Mouse (Mus musculus) liver, embryonic 16.5 days (tissue): ENCODE measurements around the gene Mlh3. TPM values are rescaled to one million over a fixed set of nuclear protein-coding genes. Genes with fewer than 3 reads are reported as not detected.

Source experiments
- ATAC-seq: fragments of 200-750 bp; cut with Nextera tagmentation; 2 replicates; pipeline ENCODE4 v1.8.0; 2017; ENCODE audit warnings: low read depth, mild to moderate bottlenecking, moderate number of reproducible peaks, moderate library complexity
- H3K27ac ChIP-seq: fragments of 300-500 bp; sonication (generic); 2 replicates; pipeline ENCODE4 v1.5.1; 2014; ENCODE audit warnings: mild to moderate bottlenecking, low read length
- H3K27me3 ChIP-seq: fragments of 300-500 bp; sonication (generic); 2 replicates; pipeline ENCODE4 v1.6.1; 2014; ENCODE audit warnings: low read depth, low read length, mixed read lengths; ENCODE audit not compliant: control insufficient read depth, insufficient read depth
- H3K36me3 ChIP-seq: fragments of 300-500 bp; sonication (generic); 2 replicates; pipeline ENCODE4 v1.6.1; 2014; ENCODE audit warnings: mild to moderate bottlenecking; ENCODE audit not compliant: control insufficient read depth, insufficient read depth
- H3K4me1 ChIP-seq: fragments of 300-500 bp; sonication (generic); 2 replicates; pipeline ENCODE4 v1.6.1; 2014; ENCODE audit warnings: low read depth, low read length, mixed read lengths; ENCODE audit not compliant: control insufficient read depth
- H3K4me2 ChIP-seq: fragments of 300-500 bp; sonication (generic); 2 replicates; pipeline ENCODE4 v1.6.1; 2014; ENCODE audit warnings: low read depth, low read length, mixed read lengths
- H3K4me3 ChIP-seq: fragments of 300-500 bp; sonication (generic); 2 replicates; pipeline ENCODE4 v1.5.1; 2014; ENCODE audit warnings: low read depth, mild to moderate bottlenecking, low read length
- H3K9ac ChIP-seq: fragments of 300-500 bp; sonication (generic); 2 replicates; pipeline ENCODE4 v1.6.1; 2014; ENCODE audit warnings: low read depth, low read length
- H3K9me3 ChIP-seq: fragments of 300-500 bp; sonication (generic); replicated peaks from 2 replicates; pipeline ENCODE4 v1.6.1; 2016; ENCODE audit warnings: low read length; ENCODE audit not compliant: control insufficient read depth
- WGBS: fragments of 180-500 bp; shearing (Covaris S2); extraction: QIAGEN DNeasy Blood & Tissue Kit; methylation state at CpG from one replicate; pipeline ENCODE4 v1.1.7; 2014; ENCODE audit not compliant: insufficient replicate concordance; 5-methylcytosine and 5-hydroxymethylcytosine counted together
- polyA plus RNA-seq: library from polyadenylated mRNA; unstranded; fragments of >200 nt; fragmentation: Nextera tagmentation; extraction: Ambion mirVana; gene quantifications from 2 replicates; pipeline ENCODE4 v1.2.1, GENCODE M21; 2015

Mlh3 gene
- polyA plus RNA-seq, 1 experiment from 2014 or later, result 2.3 TPM

- Histone ChIP-seq H3K27me3 (no peaks in the 10 kb centered on the region), H3K4me3 (peak overlapping the region; percentile 97), H3K4me1 (peaks cover 18% of the 10 kb centered on the region), H3K27ac (peak overlapping the region; percentile 75), H3K9me3 (no peaks in the 10 kb centered on the region), H3K9ac (peak overlapping the region; percentile 88), H3K4me2 (peak overlapping the region; percentile 86), H3K36me3 (peaks cover 22% of the 10 kb centered on the region)
- no peak for ATAC-seq
- WGBS, result 2% methylated on average over 12 of the region's 12 CpGs
Observed at GRCm38 (mm10) chr12:85219905-85220290, 50.5 kb downstream of the Mlh3 start.

GRCm38 (mm10) chr12:85219236-85219904 is 51.0 kb downstream of the Mlh3 start, which contains the start of gene Eif2b2:
TSS of gene Eif2b2 (plus strand) at chr12:85219481.
- H3K27ac ChIP-seq, result peak within 1 kb of the TSS; percentile 75
- under 1% methylated on average over 54 of the region's 54 CpGs for WGBS
- H3K9ac ChIP-seq, result peak within 1 kb of the TSS; percentile 88
- no peaks in the 10 kb centered on the region for H3K27me3 ChIP-seq
- ATAC-seq, result peak; percentile 100
- H3K36me3 ChIP-seq, result peaks cover 17% of the 10 kb centered on the region
- peak within 1 kb of the TSS; percentile 90 for H3K4me2 ChIP-seq
- no peaks in the 10 kb centered on the region for H3K9me3 ChIP-seq
- H3K4me3 ChIP-seq, result peak within 1 kb of the TSS; percentile 97
- H3K4me1 ChIP-seq, result peaks cover 18% of the 10 kb centered on the region

GRCm38 (mm10) chr12:85217733-85218310 is 52.6 kb downstream of the Mlh3 start:
- H3K27ac ChIP-seq, result no peak overlapping the region
- 76% methylated on average over 2 of the region's 2 CpGs for WGBS
- no peak for ATAC-seq
- no peaks in the 10 kb centered on the region for H3K9me3 ChIP-seq
- H3K4me3 ChIP-seq, result no peak overlapping the region
- peaks cover 3% of the 10 kb centered on the region for H3K36me3 ChIP-seq
- H3K9ac ChIP-seq, result no peak overlapping the region
- peaks cover 18% of the 10 kb centered on the region for H3K4me1 ChIP-seq
- no peaks in the 10 kb centered on the region for H3K27me3 ChIP-seq
- no peak overlapping the region for H3K4me2 ChIP-seq

- H3K36me3 ChIP-seq, result no peaks in the 10 kb centered on the region
- no peak overlapping the region for H3K4me3 ChIP-seq
- H3K4me1 ChIP-seq, result peaks cover 8% of the 10 kb centered on the region
- no peaks in the 10 kb centered on the region for H3K9me3 ChIP-seq
- H3K4me2 ChIP-seq, result no peak overlapping the region
- WGBS, result 65% methylated on average over 5 of the region's 5 CpGs
- no peaks in the 10 kb centered on the region for H3K27me3 ChIP-seq
- ATAC-seq, result no peak
- no peak overlapping the region for H3K27ac ChIP-seq
- no peak overlapping the region for H3K9ac ChIP-seq
Observed at GRCm38 (mm10) chr12:85215031-85215430, 55.4 kb downstream of the Mlh3 start.

- H3K27ac ChIP-seq, result no peak overlapping the region
- 18% methylated on average over 7 of the region's 7 CpGs for WGBS
- no peaks in the 10 kb centered on the region for H3K9me3 ChIP-seq
- no peak overlapping the region for H3K4me3 ChIP-seq
- no peaks in the 10 kb centered on the region for H3K4me1 ChIP-seq
- no peak for ATAC-seq
- H3K36me3 ChIP-seq, result no peaks in the 10 kb centered on the region
- no peak overlapping the region for H3K9ac ChIP-seq
- no peaks in the 10 kb centered on the region for H3K27me3 ChIP-seq
- no peak overlapping the region for H3K4me2 ChIP-seq
Observed at GRCm38 (mm10) chr12:85208687-85209199, 61.7 kb downstream of the Mlh3 start.

- Histone ChIP-seq H3K27me3 (no peaks in the 10 kb centered on the region), H3K4me3 (no peak overlapping the region), H3K4me2 (no peak overlapping the region), H3K27ac (no peak overlapping the region), H3K9ac (no peak overlapping the region), H3K36me3 (no peaks in the 10 kb centered on the region), H3K9me3 (no peaks in the 10 kb centered on the region), H3K4me1 (no peaks in the 10 kb centered on the region)
- ATAC-seq, result no peak
- WGBS, result 74% methylated on average over 10 of the region's 10 CpGs
Observed at GRCm38 (mm10) chr12:85205425-85205824, 65.0 kb downstream of the Mlh3 start.

GRCm38 (mm10) chr12:85204105-85204504 is 66.3 kb downstream of the Mlh3 start:
- no peak for ATAC-seq
- Histone ChIP-seq H3K4me3 (no peak overlapping the region), H3K27me3 (no peaks in the 10 kb centered on the region), H3K36me3 (no peaks in the 10 kb centered on the region), H3K27ac (no peak overlapping the region), H3K9ac (no peak overlapping the region), H3K9me3 (no peaks in the 10 kb centered on the region), H3K4me2 (no peak overlapping the region), H3K4me1 (no peaks in the 10 kb centered on the region)
- 44% methylated on average over 8 of the region's 8 CpGs for WGBS

GRCm38 (mm10) chr12:85203699-85204098 is 66.7 kb downstream of the Mlh3 start:
- H3K4me3 ChIP-seq, result no peak overlapping the region
- no peaks in the 10 kb centered on the region for H3K9me3 ChIP-seq
- no peaks in the 10 kb centered on the region for H3K36me3 ChIP-seq
- H3K9ac ChIP-seq, result no peak overlapping the region
- 50% methylated on average over 5 of the region's 5 CpGs for WGBS
- no peak overlapping the region for H3K27ac ChIP-seq
- no peak overlapping the region for H3K4me2 ChIP-seq
- H3K4me1 ChIP-seq, result no peaks in the 10 kb centered on the region
- H3K27me3 ChIP-seq, result no peaks in the 10 kb centered on the region
- ATAC-seq, result no peak

- Histone ChIP-seq H3K27ac (no peak overlapping the region), H3K9ac (no peak overlapping the region), H3K4me3 (no peak overlapping the region), H3K4me1 (no peaks in the 10 kb centered on the region), H3K4me2 (no peak overlapping the region), H3K9me3 (no peaks in the 10 kb centered on the region), H3K36me3 (no peaks in the 10 kb centered on the region), H3K27me3 (no peaks in the 10 kb centered on the region)
- no peak for ATAC-seq
- WGBS, result 73% methylated on average over 7 of the region's 7 CpGs
Observed at GRCm38 (mm10) chr12:85202191-85202590, 68.2 kb downstream of the Mlh3 start.
